Mouse (Mus musculus) limb, embryonic 15.5 days (tissue): ENCODE measurements at regions not wholly inside any gene's neighbourhood (a gene's known extent, or its start where the extent isn't known, plus 50 kb on each side); places are given as distances from the start of the nearest gene placed in this dataset.
"Not testable (repeated sequence)": the region's sequence is repeated elsewhere in the genome, so short reads cannot be mapped to it uniquely, and the experiment has no call there.

Source experiments
- ATAC-seq: fragments of 200-750 bp; cut with Nextera tagmentation; 2 replicates; pipeline ENCODE4 v1.8.0; 2017; ENCODE audit warnings: low read depth, moderate TSS enrichment; ENCODE audit not compliant: insufficient number of reproducible peaks, low FRiP score, low TSS enrichment
- H3K27ac ChIP-seq: fragments of 300-500 bp; sonication (generic); 2 replicates; pipeline ENCODE4 v1.5.1; 2015; ENCODE audit warnings: moderate library complexity, mild to moderate bottlenecking, inconsistent platforms
- H3K27me3 ChIP-seq: fragments of 300-500 bp; sonication (generic); 2 replicates; pipeline ENCODE4 v1.6.1; 2015; ENCODE audit warnings: inconsistent platforms
- H3K36me3 ChIP-seq: fragments of 300-500 bp; sonication (generic); 2 replicates; pipeline ENCODE4 v1.6.1; 2015; ENCODE audit warnings: inconsistent platforms
- H3K4me1 ChIP-seq: fragments of 300-500 bp; sonication (generic); 2 replicates; pipeline ENCODE4 v1.6.1; 2015; ENCODE audit warnings: inconsistent platforms
- H3K4me2 ChIP-seq: fragments of 300-500 bp; sonication (generic); 2 replicates; pipeline ENCODE4 v1.6.1; 2015; ENCODE audit warnings: mild to moderate bottlenecking, inconsistent platforms
- H3K4me3 ChIP-seq: fragments of 300-500 bp; sonication (generic); 2 replicates; pipeline ENCODE4 v1.5.1; 2015; ENCODE audit warnings: mild to moderate bottlenecking, inconsistent platforms
- H3K9ac ChIP-seq: fragments of 300-500 bp; sonication (generic); 2 replicates; pipeline ENCODE4 v1.6.1; 2015; ENCODE audit warnings: inconsistent platforms
- H3K9me3 ChIP-seq: fragments of 300-500 bp; sonication (generic); 2 replicates; pipeline ENCODE4 v1.6.1; 2016; ENCODE audit warnings: inconsistent platforms
- WGBS: fragments of 180-500 bp; shearing (Covaris S2); methylation state at CpG from one replicate; pipeline ENCODE4 v1.1.7; 2015; 5-methylcytosine and 5-hydroxymethylcytosine counted together

GRCm38 (mm10) chr17:47248053-47248452, 120.6 kb upstream of the Mrps10 start:
- no peak for ATAC-seq
- H3K36me3 ChIP-seq, result peaks cover 25% of the 10 kb centered on the region
- no peak overlapping the region for H3K9ac ChIP-seq
- peaks cover 3% of the 10 kb centered on the region; the same call in 1 of the 2 replicates for H3K4me1 ChIP-seq
- H3K27ac ChIP-seq, result no peak overlapping the region
- no peaks in the 10 kb centered on the region for H3K27me3 ChIP-seq
- no peak overlapping the region for H3K4me3 ChIP-seq
- WGBS, result 70% methylated on average over 3 of the region's 3 CpGs
- H3K4me2 ChIP-seq, result no peak overlapping the region
- H3K9me3 ChIP-seq, result no peaks in the 10 kb centered on the region

GRCm38 (mm10) chr17:47247516-47247915, 121.2 kb upstream of the Mrps10 start:
- H3K4me2 ChIP-seq, result no peak overlapping the region
- peaks cover 3% of the 10 kb centered on the region; the same call in 1 of the 2 replicates for H3K4me1 ChIP-seq
- H3K4me3 ChIP-seq, result no peak overlapping the region
- ATAC-seq, result no peak
- H3K9me3 ChIP-seq, result no peaks in the 10 kb centered on the region
- no peaks in the 10 kb centered on the region for H3K27me3 ChIP-seq
- H3K36me3 ChIP-seq, result peaks cover 23% of the 10 kb centered on the region
- WGBS, result 85% methylated on average over 5 of the region's 5 CpGs
- H3K9ac ChIP-seq, result no peak overlapping the region
- no peak overlapping the region for H3K27ac ChIP-seq

- WGBS, result 93% methylated on average over 8 of the region's 8 CpGs
Observed at GRCm38 (mm10) chr17:47246605-47247004, 122.1 kb upstream of the Mrps10 start.

GRCm38 (mm10) chr17:47245635-47246034, 123.1 kb upstream of the Mrps10 start:
- H3K27me3 ChIP-seq, result no peaks in the 10 kb centered on the region
- peaks cover 15% of the 10 kb centered on the region for H3K36me3 ChIP-seq
- no peak overlapping the region for H3K4me2 ChIP-seq
- no peak overlapping the region for H3K4me3 ChIP-seq
- H3K9ac ChIP-seq, result no peak overlapping the region
- ATAC-seq, result no peak
- 90% methylated on average over 9 of the region's 9 CpGs for WGBS
- H3K9me3 ChIP-seq, result no peaks in the 10 kb centered on the region
- H3K4me1 ChIP-seq, result peaks cover 3% of the 10 kb centered on the region; the same call in 1 of the 2 replicates
- no peak overlapping the region for H3K27ac ChIP-seq

More at GRCm38 (mm10) chr17:47246605-47247004, 122.1 kb upstream of the Mrps10 start:
- Histone ChIP-seq H3K36me3 (peaks cover 15% of the 10 kb centered on the region), H3K9me3 (no peaks in the 10 kb centered on the region), H3K27me3 (no peaks in the 10 kb centered on the region), H3K4me1 (peaks cover 3% of the 10 kb centered on the region; the same call in 1 of the 2 replicates), H3K27ac (no peak overlapping the region), H3K9ac (no peak overlapping the region), H3K4me3 (no peak overlapping the region), H3K4me2 (no peak overlapping the region)
- no peak for ATAC-seq

- Histone ChIP-seq H3K36me3 (peaks cover 43% of the 10 kb centered on the region), H3K27me3 (no peaks in the 10 kb centered on the region), H3K27ac (no peak overlapping the region), H3K4me2 (no peak overlapping the region), H3K9me3 (no peaks in the 10 kb centered on the region), H3K4me3 (no peak overlapping the region), H3K9ac (no peak overlapping the region), H3K4me1 (no peaks in the 10 kb centered on the region)
- no peak for ATAC-seq
- 91% methylated on average over 4 of the region's 4 CpGs for WGBS
Observed at GRCm38 (mm10) chr17:47239086-47239485, 129.6 kb upstream of the Mrps10 start.

GRCm38 (mm10) chr17:47237881-47238280, 130.8 kb upstream of the Mrps10 start:
- H3K4me3 ChIP-seq, H3K27ac ChIP-seq, H3K9me3 ChIP-seq, H3K27me3 ChIP-seq, H3K9ac ChIP-seq, ATAC-seq, H3K4me1 ChIP-seq, H3K4me2 ChIP-seq: not testable (repeated sequence)
- H3K36me3 ChIP-seq, result peaks cover 34% of the 10 kb centered on the region
- 90% methylated on average over 3 of the region's 3 CpGs for WGBS

- 76% methylated on average over 11 of the region's 11 CpGs for WGBS
- Histone ChIP-seq H3K9me3 (no peaks in the 10 kb centered on the region), H3K4me3 (no peak overlapping the region), H3K36me3 (peaks cover 49% of the 10 kb centered on the region), H3K27ac (no peak overlapping the region), H3K9ac (no peak overlapping the region), H3K27me3 (no peaks in the 10 kb centered on the region), H3K4me2 (no peak overlapping the region), H3K4me1 (0 out of 2 replicates have a peak, but pooled peaks cover 2% of the 10 kb centered on the region)
- no peak for ATAC-seq
Observed at GRCm38 (mm10) chr17:47234343-47234742, 134.3 kb upstream of the Mrps10 start.

GRCm38 (mm10) chr17:47233003-47233678, 135.5 kb upstream of the Mrps10 start:
- WGBS, result 30% methylated on average over 8 of the region's 8 CpGs

GRCm38 (mm10) chr17:47230715-47231114, 138.0 kb upstream of the Mrps10 start:
- Histone ChIP-seq H3K27ac (no peak overlapping the region), H3K4me3 (no peak overlapping the region), H3K27me3 (no peaks in the 10 kb centered on the region), H3K36me3 (peaks cover 53% of the 10 kb centered on the region), H3K9me3 (no peaks in the 10 kb centered on the region), H3K9ac (no peak overlapping the region), H3K4me2 (no peak overlapping the region), H3K4me1 (peaks cover 8% of the 10 kb centered on the region; the same call in 1 of the 2 replicates)
- 95% methylated on average over 10 of the region's 10 CpGs for WGBS
- ATAC-seq, result no peak

More at GRCm38 (mm10) chr17:47233003-47233678, 135.5 kb upstream of the Mrps10 start:
- peaks cover 60% of the 10 kb centered on the region for H3K36me3 ChIP-seq
- no peaks in the 10 kb centered on the region for H3K9me3 ChIP-seq
- 0 out of 2 replicates have a peak, but pooled peaks cover 2% of the 10 kb centered on the region for H3K4me1 ChIP-seq
- no peak overlapping the region for H3K9ac ChIP-seq
- H3K4me3 ChIP-seq, result no peak overlapping the region
- no peaks in the 10 kb centered on the region for H3K27me3 ChIP-seq
- no peak overlapping the region for H3K27ac ChIP-seq
- ATAC-seq, result no peak
- H3K4me2 ChIP-seq, result no peak overlapping the region

- Histone ChIP-seq H3K27me3 (no peaks in the 10 kb centered on the region), H3K4me1 (peaks cover 12% of the 10 kb centered on the region; the same call in 1 of the 2 replicates), H3K27ac (no peak overlapping the region), H3K9me3 (no peaks in the 10 kb centered on the region), H3K9ac (no peak overlapping the region), H3K4me3 (no peak overlapping the region), H3K36me3 (peaks cover 34% of the 10 kb centered on the region), H3K4me2 (no peak overlapping the region)
- no peak for ATAC-seq
- WGBS, result 71% methylated on average over 11 of the region's 11 CpGs
Observed at GRCm38 (mm10) chr17:47226391-47226790, 142.3 kb upstream of the Mrps10 start.

GRCm38 (mm10) chr17:47225306-47226269, 143.1 kb upstream of the Mrps10 start:
- peaks cover 27% of the 10 kb centered on the region for H3K36me3 ChIP-seq
- H3K27ac ChIP-seq, result peak overlapping the region; percentile 7; the same call in 1 of the 2 replicates
- H3K4me1 ChIP-seq, result peaks cover 12% of the 10 kb centered on the region; the same call in 1 of the 2 replicates
- H3K4me3 ChIP-seq, result no peak overlapping the region
- H3K27me3 ChIP-seq, result no peaks in the 10 kb centered on the region
- 58% methylated on average over 18 of the region's 18 CpGs for WGBS
- H3K9me3 ChIP-seq, result no peaks in the 10 kb centered on the region
- ATAC-seq, result no peak
- H3K9ac ChIP-seq, result no peak overlapping the region
- H3K4me2 ChIP-seq, result no peak overlapping the region
